Mouse (Mus musculus): ENCODE measurements around the gene Naa35. TPM values are rescaled to one million over a fixed set of nuclear protein-coding genes. Genes with fewer than 3 reads are reported as not detected.
A peak's percentile ranks its signal among the peaks of the same experiment; 100 is the strongest.
"Not testable (repeated sequence)": the region's sequence is repeated elsewhere in the genome, so short reads cannot be mapped to it uniquely, and the experiment has no call there.

Gene Naa35
- total RNA-seq, 2 experiments from 2014 or later: 32.0 to 36.5 TPM

GRCm38 (mm10) chr13:59571107-59571506 lies 14.0 kb upstream of the Naa35 start:
- no peak for DNase-seq
- intact Hi-C loops (cut with DNase I): no loop called here

- intact Hi-C loops (cut with DNase I): no loop called here
- DNase-seq: peak in 1 of 2 experiments; percentile 7
These were observed 12.5 kb upstream of the Naa35 start for GRCm38 (mm10) chr13:59572549-59572948.

GRCm38 (mm10) chr13:59580954-59581353 lies 4.1 kb upstream of the Naa35 start:
- intact Hi-C loops (cut with DNase I): no loop called here
- no peak for DNase-seq

- peak; percentile 6 to 21 for DNase-seq
- intact Hi-C loops (cut with DNase I): no loop called here
These were observed 578 bp upstream of the Naa35 start for GRCm38 (mm10) chr13:59584481-59584880.

- intact Hi-C loops (cut with DNase I): loop anchor here (1.0 kb wide), 1 partner anchor 28 kb away; no protein-coding TSS in a partner anchor
- peak in 1 of 2 experiments; percentile 9 for DNase-seq
These were observed 568 bp downstream of the Naa35 start for GRCm38 (mm10) chr13:59585648-59586005.

GRCm38 (mm10) chr13:59587201-59587600 lies 2.1 kb downstream of the Naa35 start:
- DNase-seq: no peak
- intact Hi-C loops (cut with DNase I): no loop called here

GRCm38 (mm10) chr13:59589672-59590071 lies 4.6 kb downstream of the Naa35 start:
- no peak for DNase-seq
- intact Hi-C loops (cut with DNase I): no loop called here

GRCm38 (mm10) chr13:59590691-59591090 lies 5.6 kb downstream of the Naa35 start:
- no peak for DNase-seq
- intact Hi-C loops (cut with DNase I): no loop called here

GRCm38 (mm10) chr13:59592058-59592457 lies 7.0 kb downstream of the Naa35 start:
- DNase-seq; intact Hi-C loops (cut with DNase I): not testable (repeated sequence)

GRCm38 (mm10) chr13:59592630-59593029 lies 7.6 kb downstream of the Naa35 start:
- intact Hi-C loops (cut with DNase I): no loop called here
- DNase-seq: no peak

GRCm38 (mm10) chr13:59603096-59603495 lies 18.0 kb downstream of the Naa35 start:
- DNase-seq: no peak
- intact Hi-C loops (cut with DNase I): no loop called here

- no peak for DNase-seq
- intact Hi-C loops (cut with DNase I): no loop called here
These were observed 19.5 kb downstream of the Naa35 start for GRCm38 (mm10) chr13:59604511-59604910.

GRCm38 (mm10) chr13:59605221-59605922 lies 20.3 kb downstream of the Naa35 start:
- intact Hi-C loops (cut with DNase I): no loop called here
- DNase-seq: no peak

GRCm38 (mm10) chr13:59609885-59610284 lies 24.8 kb downstream of the Naa35 start:
- intact Hi-C loops (cut with DNase I): no loop called here
- DNase-seq: no peak

- intact Hi-C loops (cut with DNase I): no loop called here
- DNase-seq: no peak
These were observed 25.4 kb downstream of the Naa35 start for GRCm38 (mm10) chr13:59610437-59610836.

- DNase-seq: no peak
- intact Hi-C loops (cut with DNase I): no loop called here
These were observed 28.8 kb downstream of the Naa35 start for GRCm38 (mm10) chr13:59613868-59614267.

GRCm38 (mm10) chr13:59615152-59615551 lies 30.1 kb downstream of the Naa35 start:
- intact Hi-C loops (cut with DNase I): no loop called here
- no peak for DNase-seq

- intact Hi-C loops (cut with DNase I): no loop called here
- DNase-seq: no peak
These were observed 30.5 kb downstream of the Naa35 start for GRCm38 (mm10) chr13:59615554-59615953.

GRCm38 (mm10) chr13:59618463-59618862 lies 33.4 kb downstream of the Naa35 start:
- intact Hi-C loops (cut with DNase I): no loop called here
- DNase-seq: no peak

- DNase-seq: no peak
- intact Hi-C loops (cut with DNase I): no loop called here
These were observed 36.8 kb downstream of the Naa35 start for GRCm38 (mm10) chr13:59621643-59622489.

- DNase-seq: no peak
- intact Hi-C loops (cut with DNase I): no loop called here
These were observed 39.3 kb downstream of the Naa35 start for GRCm38 (mm10) chr13:59624389-59624788.

- intact Hi-C loops (cut with DNase I): no loop called here
- no peak for DNase-seq
These were observed 39.8 kb downstream of the Naa35 start for GRCm38 (mm10) chr13:59624903-59625302.

Data from gastrocnemius, postnatal 36 days (tissue).